Mouse (Mus musculus) heart, adult 9 months (tissue): ENCODE measurements around the gene Khdc4.
A peak's percentile ranks its signal among the peaks of the same experiment; 100 is the strongest.

ENCODE experiments used
- DNase-seq, 2 experiments: peaks; one replicate each; pipeline ENCODE4 v3.0.0; 2022; ENCODE audit warnings: low spot score in 2 of 2

Khdc4 gene

DNA sequence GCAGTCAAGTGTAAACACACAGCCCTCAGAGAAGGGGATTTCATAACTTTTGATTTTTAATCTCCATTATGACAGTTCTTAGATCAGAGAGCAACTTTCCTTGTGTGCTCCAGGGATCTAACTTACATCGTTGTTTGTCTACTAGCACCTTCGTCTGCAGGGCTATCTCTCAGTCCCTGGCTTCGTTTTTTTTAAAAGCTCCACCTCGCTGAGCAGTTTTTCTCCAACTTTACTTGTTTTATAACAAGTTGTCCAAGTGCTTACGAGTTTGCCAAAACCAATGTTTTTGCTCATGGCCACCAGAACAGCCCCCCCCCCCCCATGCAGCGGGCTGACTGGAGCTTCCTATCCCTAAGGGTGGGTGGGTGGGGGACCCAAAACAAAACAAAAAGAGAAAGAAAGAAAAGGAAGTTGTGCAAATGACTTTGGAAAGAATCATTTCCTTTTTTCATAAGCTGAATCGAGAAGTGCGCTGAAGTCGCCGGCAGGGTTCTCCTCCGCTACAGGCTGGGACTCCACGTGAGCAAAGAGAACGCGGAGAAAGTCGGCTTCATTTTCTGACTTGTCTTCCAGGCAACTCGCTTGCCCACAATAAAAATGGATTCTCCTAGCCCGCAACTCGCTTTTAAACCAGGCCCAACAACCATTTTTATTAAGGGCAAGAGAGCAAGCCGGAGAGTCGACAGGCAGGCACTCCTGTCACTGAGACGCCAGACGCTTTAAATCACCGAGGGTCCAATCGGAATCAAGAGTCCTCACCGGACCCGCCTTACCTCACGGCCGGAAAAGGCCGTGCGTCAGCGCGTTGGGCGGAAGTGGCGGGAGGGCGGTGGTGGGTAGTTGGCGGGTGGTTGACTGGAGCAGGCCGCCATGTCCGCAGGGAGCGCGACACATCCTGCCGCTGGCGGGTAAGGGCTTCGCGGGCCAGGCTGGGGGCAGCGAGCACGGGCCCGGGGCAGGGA lies at the start of gene Khdc4:
Gene Khdc4, plus strand, starts transcription at position 824 of the 962 bp plus-strand sequence.
- peak; percentile 99 for DNase-seq

DNA sequence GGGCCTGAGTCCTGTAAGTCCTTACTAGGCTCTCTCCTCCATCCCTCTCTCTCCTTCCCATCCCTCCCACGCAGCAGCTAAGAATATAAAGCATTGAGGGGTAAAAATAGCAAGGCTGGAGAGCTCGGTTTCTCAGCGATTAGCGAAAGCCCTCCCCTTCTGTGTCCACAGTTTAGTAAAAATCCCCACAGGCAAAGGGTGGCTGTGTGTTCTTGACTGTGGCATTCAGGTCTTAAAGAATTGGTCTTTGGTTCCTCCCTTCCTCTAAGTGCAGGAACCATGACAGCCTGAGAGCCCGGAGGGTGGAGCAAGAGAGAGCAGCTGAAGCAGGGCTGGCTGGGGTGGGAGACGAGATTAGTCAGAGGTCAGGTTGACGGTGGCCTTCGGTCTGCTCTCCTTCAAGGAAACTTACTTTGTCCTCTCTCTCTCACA lies 49.0 kb upstream of the Khdc4 start:
- DNase-seq = no peak

DNA sequence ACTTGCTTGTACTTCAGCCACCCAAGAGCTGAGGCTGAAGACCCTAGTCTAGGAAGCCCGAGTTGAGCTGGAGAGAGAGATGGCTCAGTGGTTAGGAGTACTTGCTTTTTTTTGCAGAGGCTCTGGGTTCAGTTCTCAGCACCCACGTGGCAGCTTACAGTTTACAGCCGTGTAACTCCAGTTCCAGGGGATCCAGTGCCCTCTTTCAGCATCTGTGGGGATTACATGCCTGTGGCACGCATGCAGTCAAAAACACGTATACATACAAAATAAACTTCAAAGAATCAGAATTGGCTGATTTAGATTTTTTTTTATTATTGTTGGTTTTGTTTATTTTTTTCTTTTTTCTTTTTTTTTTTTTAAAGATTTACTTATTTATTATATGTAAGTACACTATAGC lies 48.5 kb upstream of the Khdc4 start:
- DNase-seq = no peak

DNA sequence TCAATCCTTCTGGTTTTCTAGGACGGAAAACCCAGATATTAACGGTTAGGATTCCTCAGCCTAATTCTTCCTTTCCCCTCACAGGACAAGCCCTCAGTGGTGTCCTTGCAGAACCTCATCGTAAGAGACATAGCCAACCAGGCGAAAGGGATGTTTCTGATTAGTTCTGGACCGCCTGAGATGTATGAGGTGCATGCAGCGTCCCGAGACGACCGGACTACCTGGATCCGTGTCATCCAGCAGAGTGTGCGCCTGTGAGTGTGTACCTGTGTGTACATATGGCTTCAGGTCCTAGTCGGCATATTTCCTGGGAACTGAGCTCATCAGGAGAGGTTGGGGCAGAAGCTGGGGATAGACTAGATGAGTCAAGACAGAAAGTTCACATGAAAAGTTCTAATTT lies 46.4 kb upstream of the Khdc4 start:
- no peak for DNase-seq

DNA sequence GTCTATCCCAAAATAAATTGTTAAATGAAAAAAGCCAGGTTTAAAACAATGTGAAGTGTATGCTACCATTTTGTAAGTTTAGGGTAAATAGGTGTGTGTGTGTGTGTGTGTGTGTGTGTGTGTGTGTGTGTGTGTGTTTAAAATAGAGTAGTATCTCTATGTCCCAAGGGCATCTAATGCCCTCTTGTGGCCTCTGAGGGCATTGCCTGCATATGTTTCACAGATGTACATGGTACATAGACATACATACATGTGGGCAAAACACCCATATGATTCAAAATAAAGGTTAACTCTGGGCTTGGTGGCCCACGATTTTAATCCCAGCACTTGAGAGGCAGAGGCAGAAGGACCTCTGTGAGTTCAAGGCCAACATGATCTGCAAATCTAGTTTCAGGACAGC lies 44.9 kb upstream of the Khdc4 start:
- DNase-seq = peak in 1 of 2 experiments; percentile 49

DNA sequence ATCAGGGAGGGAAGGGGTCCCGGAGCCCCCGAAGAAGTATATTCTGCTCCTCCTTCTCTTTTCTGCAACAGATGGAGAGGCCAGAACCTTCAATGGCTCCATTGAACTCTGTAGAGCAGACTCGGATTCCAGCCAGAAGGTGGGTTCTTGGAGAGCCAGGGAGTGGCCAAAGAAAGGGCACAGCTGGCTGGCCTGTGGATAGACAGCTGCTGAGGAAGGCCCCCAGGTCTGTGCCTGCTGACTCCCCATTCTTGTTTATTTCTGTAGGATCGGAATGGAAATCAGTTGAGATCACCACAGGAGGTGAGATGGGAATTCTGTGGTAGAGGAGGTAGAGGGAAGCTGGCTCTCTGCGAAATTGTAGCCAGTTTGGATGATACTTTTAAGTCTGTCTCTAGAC lies 42.5 kb upstream of the Khdc4 start:
- DNase-seq = no peak

DNA sequence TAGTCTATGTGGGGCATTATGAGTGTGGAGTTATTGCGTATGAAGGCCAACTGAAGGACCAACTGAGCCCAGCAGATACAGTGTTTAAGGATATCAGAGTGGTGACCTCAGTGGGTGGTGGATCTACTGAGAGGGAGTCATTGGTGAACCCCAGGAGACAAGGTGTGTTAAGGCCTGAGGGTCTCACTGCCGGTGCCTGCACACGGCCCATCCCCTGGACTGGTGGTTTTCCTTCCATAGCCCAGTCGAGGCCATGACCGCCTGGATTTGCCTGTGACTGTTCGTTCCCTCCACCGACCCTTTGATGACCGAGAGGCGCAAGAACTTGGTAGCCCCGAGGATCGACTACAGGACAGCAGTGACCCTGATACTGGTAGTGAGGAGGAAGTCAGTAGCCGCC lies 39.7 kb upstream of the Khdc4 start:
- DNase-seq = no peak

DNA sequence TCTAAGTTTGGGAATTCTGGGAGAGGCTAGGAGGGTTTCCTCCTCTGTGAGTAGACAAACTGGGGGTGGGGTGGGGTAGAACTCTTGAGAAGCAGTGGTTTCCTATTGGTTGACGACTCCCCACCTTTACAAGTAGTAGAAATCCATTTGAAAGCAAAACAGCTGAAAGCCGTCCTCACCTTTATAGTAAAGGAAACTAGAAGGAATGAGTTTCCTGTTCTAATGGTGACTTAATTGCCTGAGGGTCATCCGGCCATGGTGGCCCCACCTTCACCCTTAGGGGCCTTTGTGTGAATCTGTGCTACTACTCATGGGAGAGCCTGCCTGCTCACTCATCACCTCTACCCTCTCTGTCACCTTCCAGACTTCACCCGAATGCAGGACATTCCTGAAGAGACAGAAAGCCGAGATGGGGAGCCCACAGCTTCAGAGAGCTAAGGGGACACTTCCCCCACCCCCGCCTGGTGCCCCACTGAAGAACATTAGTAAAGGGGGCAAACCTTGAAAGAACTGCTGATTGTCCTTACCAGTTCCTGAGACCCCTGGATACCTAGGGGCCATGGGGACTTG lies 39.1 kb upstream of the Khdc4 start:
- no peak for DNase-seq

DNA sequence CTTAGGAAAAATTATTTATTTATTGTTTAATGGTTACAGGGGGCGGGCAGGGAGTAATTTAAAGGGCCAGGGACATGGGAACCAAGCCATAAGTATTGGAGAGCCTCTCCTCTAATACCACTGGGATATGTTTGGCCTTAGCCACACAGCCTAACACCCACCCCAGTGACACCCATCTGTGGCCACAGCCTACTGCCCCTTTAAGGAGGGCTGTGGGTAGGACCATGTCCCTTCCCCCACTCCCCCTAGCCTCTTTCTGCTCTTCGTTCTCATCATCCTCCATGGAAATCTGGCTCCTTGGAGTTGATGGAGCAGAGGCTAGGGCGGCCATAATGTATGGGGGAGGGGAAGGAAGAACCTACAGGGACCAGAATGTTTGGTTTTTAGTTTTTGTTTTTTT lies 38.5 kb upstream of the Khdc4 start:
- no peak for DNase-seq

DNA sequence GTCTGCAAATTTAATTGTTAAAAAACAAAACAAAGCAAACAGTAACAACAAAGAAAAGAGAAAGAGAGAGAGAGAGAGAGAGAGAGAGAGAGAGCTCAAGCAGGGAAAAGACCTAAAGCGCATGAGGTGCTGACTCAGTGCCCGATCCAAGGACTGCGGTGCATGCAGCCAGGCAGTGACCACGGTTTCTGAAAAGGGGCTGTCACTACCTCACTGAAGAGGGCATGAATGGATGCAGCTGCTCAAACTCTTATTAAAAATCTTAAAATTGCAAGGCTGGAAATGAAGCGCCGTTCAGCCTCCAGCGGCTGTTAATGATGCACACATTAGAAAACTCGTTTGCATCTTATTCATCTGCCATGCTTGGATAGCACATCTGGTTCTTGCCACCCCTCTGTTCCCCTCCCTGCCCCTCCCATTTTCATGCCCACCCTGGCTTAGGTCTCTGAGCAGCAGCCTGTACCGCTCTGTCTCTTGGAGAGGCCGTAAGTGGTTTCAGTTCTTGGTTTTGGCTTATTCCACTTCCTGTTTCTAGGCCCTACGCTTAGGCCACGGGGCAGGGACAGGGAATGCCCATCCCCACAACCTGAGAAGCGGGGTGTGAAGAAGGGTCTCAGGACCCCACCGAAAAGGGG lies 37.7 kb upstream of the Khdc4 start:
- DNase-seq = no peak

DNA sequence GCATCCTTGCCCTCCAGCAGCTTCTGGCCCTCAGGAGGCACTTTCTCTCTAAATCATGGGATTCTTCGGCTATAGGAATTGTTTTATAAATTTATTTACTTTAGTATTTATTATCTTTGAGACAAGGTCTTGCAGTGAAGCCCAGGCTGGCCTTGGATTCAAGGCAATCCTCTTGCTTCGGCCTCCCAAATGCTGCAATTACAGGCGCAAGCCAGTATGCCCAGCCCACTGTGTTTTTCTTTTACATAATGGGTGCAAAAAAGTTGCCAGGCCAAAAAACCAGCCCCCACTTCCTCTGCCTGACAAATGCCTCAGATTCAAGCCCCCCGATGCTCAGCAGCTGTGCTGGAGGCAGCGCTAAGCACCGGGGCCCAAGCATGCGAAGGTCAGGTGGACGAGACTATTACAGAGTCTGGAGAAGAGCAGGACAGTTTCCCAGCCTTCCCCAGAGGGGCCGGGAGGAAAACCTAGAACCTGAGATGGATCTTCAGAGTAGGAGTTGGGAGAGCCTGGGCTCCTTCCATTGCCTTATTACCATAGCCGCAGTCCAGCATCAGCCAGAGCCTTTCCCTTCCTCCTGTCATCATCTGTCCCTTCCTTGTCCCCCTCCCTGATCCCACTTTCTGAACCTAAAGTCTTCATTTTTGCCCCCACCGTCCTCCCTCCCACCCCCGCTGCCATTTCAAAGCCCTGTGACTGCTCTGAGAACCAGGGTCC lies 37.0 kb upstream of the Khdc4 start:
- no peak for DNase-seq

DNA sequence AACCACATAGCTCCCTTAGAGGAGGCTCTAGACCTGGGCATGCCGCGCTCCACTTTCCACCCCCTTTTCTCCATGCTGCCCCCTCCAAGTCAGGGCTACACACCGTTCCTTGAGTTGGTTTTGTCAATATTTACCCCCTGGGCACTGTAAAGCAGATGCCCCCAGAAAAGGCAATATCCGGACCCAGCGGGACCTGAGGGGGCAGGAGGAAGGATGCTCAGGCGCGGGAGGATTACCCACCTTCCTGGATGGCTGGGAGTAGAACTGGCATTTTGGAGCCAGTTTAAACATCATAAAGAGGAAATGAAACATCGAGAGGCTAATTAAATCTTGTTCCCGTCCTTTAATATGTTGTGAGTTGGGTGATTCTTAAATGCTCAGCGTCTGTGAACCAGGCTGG lies 36.4 kb upstream of the Khdc4 start:
- DNase-seq = no peak

DNA sequence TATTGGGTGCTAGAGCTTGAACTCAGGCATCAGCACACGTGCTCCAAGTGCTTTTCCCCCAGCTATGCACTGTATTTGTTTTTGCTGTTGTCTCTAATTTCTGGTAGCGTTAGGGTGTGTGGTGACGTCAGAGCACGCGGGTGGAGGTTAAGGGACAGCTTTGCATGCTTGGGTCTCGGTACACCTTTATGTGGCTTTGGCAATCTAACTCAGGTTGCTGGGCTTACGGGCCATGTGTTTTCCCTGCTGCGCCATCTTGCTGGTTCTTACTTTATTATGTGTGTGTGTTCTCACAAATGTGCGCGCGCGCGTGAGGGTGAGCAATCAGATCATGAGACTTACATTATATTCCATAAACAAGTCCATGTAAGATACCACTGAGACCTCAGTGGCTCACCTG lies 35.6 kb upstream of the Khdc4 start:
- DNase-seq = no peak

DNA sequence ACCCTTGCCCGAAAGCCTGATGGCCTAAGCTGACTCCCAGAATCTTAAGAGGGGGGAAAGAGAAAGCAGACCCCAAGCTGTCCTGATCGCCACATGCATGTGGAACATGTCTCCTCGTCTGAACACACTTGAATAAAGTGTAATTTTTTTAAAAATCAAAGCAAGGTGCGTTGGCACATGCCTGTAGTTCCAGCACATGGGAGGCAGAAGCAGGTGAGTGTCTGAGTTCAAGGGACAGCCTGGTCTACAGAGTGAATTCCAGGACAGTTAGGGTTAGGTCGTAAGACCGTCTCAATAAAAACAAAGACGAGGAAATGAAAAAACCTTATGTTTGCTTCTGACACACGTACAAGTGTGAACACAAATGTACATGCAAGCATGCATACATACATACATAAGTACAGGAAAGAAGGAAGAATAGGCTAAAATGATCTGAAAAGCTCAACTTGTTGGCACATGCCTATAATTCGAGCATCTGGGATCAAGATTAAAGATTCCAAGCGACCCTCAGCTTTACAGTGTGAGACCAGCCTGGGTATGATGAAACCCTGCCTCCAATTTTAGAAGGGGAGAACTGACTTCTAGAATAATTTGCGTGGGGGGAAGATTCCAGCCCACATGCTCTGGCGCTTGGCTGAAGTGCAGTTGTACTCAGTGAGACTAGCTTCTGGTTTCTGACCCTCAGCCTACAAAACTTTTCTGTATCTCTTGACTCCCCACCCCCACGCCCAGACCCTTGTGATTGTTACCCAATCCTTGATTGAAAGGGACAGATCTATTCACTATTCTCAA lies 34.7 kb upstream of the Khdc4 start:
- DNase-seq = no peak

DNA sequence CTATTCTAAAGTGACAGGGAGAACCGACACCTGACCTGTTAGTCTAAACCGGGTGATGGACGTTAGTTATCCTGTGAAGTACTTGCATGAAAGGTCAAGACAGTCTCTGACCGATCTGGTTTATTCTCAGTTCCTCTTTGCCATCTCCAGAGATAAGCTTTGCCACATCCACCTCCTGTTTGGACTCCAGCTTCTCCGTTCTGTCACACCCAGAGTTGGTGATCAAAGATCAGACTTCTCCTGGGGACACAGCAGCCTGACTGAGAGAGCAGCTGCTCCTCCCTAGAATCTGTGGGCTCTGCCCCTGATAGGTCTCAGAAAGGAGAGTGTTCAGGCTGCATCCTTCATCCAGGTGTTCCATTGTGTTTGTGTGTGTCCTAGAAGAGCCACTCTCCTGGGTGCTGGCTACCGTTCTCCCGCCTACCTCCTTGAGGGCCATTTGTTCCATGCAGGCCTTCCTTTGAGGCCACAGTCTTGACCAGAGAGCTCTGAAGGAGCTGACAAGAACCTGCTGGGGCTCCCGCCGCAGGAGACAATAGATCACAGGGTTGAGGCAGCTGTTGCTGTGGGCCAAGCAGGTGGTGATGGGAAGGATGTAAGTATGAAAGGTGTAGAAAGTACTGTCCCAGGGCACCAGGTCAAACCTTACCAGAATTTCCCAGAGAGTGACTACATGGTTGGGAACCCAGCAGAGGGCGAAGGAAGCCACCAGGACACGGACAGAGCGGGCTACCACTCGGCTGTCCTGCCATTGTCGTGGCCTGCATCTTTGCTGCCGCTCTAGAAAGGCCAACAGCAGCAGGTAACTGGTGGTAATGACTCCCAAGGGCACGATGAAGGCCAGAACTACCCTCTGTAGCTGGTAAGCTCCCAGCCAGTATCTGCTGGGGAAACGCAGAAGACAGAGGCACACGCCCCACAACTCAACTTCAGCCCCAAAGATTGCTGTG lies 33.7 kb upstream of the Khdc4 start:
- no peak for DNase-seq

DNA sequence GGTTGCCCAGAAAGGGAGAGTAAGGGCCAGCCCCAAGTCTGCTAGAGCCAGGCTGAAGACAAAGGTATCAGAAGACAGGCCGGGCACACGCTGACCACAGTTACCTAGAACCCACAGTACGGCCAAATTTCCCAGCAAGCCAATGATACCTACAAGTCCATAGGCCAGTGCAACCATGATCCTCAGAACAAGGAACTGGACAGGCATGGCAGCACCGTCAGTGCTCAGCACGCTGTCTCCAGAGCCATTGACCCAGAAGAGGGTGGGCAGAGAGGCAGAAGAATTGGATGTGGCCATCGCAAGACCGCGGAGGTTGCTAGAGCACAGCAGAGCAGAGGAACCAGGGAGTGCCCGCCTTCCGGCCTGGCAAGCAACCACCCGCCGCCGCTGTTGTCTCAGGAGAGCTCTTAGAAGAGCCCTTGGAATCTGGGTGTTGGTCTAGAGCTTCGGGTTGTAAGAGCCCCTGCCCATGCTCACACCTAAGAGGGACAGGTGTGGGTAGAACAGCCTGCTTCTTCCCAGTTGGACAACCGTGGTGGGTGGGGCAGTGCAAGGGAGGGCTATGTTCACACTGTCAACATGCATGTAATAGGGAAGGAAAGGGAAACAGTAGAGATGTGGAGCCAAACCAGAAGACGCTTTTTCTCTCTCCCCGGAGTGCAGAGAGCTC lies 32.6 kb upstream of the Khdc4 start, which contains the start of gene Rxfp4:
Gene Rxfp4, minus strand, starts transcription at position 297 of the 670 bp plus-strand sequence.
- no peak for DNase-seq

DNA sequence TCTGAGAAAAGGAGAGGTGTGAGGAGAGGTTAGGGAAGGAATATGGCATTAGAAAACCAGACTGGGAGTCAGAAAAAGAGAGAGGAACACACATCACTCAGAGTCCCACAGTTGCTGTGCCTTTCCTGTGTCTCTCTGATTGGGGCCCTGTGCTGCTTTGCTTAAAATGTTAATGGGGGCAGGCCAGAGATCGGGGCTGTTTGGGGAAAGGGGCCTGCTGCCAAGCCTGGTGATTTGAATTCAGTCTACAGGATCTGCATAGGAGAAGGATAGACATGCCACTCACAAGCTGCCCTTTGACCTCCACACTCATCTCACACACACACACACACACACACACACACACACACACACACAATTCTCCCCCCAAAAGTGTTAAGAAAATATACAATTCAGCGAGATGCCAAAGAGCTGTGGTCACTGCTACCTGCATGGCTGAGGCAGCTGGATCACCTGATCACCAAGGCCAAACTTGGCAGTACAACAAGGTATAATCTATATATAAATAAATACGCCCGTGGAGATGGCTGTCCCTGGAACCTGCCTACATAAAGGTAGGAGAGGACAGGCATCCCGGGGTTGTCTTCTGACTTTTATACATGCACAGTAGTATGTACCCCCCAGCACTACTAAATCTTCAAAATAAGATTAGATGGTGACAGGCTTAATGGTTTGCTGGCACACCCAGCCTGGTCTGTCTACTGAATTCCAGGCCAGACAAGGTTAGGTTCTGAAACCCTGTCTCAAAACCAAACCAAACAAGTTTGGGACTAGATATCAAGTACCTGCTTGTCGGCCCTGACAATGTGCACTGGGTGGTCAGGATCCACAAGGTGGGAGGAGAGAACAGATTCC lies 31.9 kb upstream of the Khdc4 start:
- DNase-seq = no peak

DNA sequence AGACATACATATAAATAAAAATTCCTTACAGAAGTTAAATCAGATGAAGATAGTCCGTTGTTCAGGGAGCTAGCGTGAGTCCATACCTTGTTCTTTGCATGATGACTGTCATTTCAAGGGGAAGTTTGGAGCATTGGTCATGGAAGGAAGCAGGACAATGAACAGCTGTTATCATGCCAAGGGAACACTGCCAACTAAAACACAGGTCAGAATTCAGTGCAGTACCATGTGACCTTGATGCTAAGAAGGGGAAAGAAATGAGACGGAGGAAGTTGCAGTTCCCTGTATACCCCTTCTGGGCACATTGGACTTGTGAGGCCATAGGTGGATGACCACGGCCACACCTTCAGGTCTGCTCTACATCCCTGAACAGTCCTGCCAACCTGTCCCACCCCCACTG lies 31.0 kb upstream of the Khdc4 start:
- peak; percentile 55 to 66 for DNase-seq

DNA sequence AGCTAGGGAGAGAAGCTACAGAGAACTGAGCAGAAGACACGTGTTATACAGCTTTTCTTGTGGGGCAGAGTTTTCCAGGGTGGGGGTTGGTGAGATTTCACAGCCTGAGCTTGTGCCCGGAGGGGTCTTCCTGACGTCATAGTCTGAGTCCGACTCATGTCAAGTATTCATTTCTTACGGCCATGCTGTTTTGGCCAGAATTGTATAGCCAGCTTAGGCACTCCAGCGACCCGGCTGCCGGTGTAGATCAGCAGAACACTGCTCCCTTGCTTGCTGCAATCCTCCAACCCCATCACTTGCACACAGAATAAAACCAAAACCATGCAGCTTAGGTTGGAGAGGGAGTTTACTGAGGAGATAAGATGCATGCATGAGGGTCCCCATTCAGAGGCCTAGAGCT lies 30.0 kb upstream of the Khdc4 start:
- DNase-seq = no peak
